Mouse (Mus musculus) E14TG2a.4 (cell line): ENCODE measurements at regions not wholly inside any gene's neighbourhood (a gene's known extent, or its start where the extent isn't known, plus 50 kb on each side); places are given as distances from the start of the nearest gene placed in this dataset.

Experiments used
- CTCF ChIP-seq: conservative IDR thresholded peaks from 2 replicates; pipeline ENCODE4 v1.5.1; 2014; ENCODE audit warnings: low read length
- POU5F1 ChIP-seq: IDR thresholded peaks from 2 replicates; pipeline ENCODE4 v1.6.1; 2014; ENCODE audit warnings: low read length, borderline replicate concordance

- TF ChIP-seq POU5F1 (no peak), CTCF (no peak)
These were observed 205.1 kb upstream of the Clec14a start for GRCm38 (mm10) chr12:58474181-58474580.
